ENCODE assay signal across 8 mouse cellular contexts in genomic region chr11:17750345-17750744, GRCm38 (mm10).
DNase-seq lines count a peak whose midpoint lies in the region; ATAC-seq and TF ChIP-seq lines count a peak whose summit lies in the region.

No protein-coding gene starts in this region.

- ATAC-seq in limb, embryonic 13.5 days (ENCODE audit: low FRiP score, low read depth), result 0 out of 2 replicates have a peak, but pooled peaks have one; percentile 15
- peak; percentile 83; the same call in 1 of the 2 replicates for ATAC-seq in embryonic facial prominence, embryonic 12.5 days (ENCODE audit: insufficient number of reproducible peaks, insufficient read depth, low FRiP score, low TSS enrichment)
- peak; percentile 62 for ATAC-seq in intestine, embryonic 15.5 days
- no peak for ATAC-seq in midbrain, postnatal 0 days (ENCODE audit: low FRiP score)
- ATAC-seq in liver, postnatal 0 days, result no peak

- TF ChIP-seq CTCF in midbrain, postnatal 0 days (IDR thresholded peaks at IDR 0.05), result no peak
- no peak for TF ChIP-seq CTCF in liver, postnatal 0 days (IDR thresholded peaks at IDR 0.05; ENCODE audit: low read depth)

- H3K36me3 ChIP-seq in limb, embryonic 13.5 days, result no peaks in the 10 kb centered on the region
- H3K36me3 ChIP-seq in limb, embryonic 10.5 days, result no peaks in the 10 kb centered on the region
- no peaks in the 10 kb centered on the region for H3K36me3 ChIP-seq in embryonic facial prominence, embryonic 12.5 days
- H3K36me3 ChIP-seq in intestine, embryonic 15.5 days, result no peaks in the 10 kb centered on the region
- no peaks in the 10 kb centered on the region for H3K36me3 ChIP-seq in midbrain, postnatal 0 days (ENCODE audit: insufficient read depth, low read length)
- no peaks in the 10 kb centered on the region for H3K36me3 ChIP-seq in liver, postnatal 0 days (replicated peaks; ENCODE audit: insufficient read depth, low read length)

- TF ChIP-seq EP300 in liver, postnatal 0 days (IDR thresholded peaks at IDR 0.05; ENCODE audit: low read depth), result no peak

- 0 out of 2 replicates have a peak, but pooled peaks cover 5% of the 10 kb centered on the region for H3K4me1 ChIP-seq in limb, embryonic 13.5 days
- peaks cover 6% of the 10 kb centered on the region; the same call in 1 of the 2 replicates for H3K4me1 ChIP-seq in limb, embryonic 10.5 days
- no peaks in the 10 kb centered on the region; the same call in 1 of the 2 replicates for H3K4me1 ChIP-seq in embryonic facial prominence, embryonic 12.5 days
- 0 out of 2 replicates have a peak, but pooled peaks cover 3% of the 10 kb centered on the region for H3K4me1 ChIP-seq in intestine, embryonic 15.5 days (replicated peaks)
- no peaks in the 10 kb centered on the region for H3K4me1 ChIP-seq in midbrain, postnatal 0 days (ENCODE audit: insufficient read depth, low read length)
- no peaks in the 10 kb centered on the region for H3K4me1 ChIP-seq in liver, postnatal 0 days (ENCODE audit: insufficient read depth)

- H3K27me3 ChIP-seq in limb, embryonic 13.5 days, result no peaks in the 10 kb centered on the region
- H3K27me3 ChIP-seq in limb, embryonic 10.5 days (ENCODE audit: low read depth, poor library complexity, severe bottlenecking), result no peaks in the 10 kb centered on the region
- H3K27me3 ChIP-seq in embryonic facial prominence, embryonic 12.5 days, result no peaks in the 10 kb centered on the region
- H3K27me3 ChIP-seq in intestine, embryonic 15.5 days (replicated peaks), result no peaks in the 10 kb centered on the region
- H3K27me3 ChIP-seq in midbrain, postnatal 0 days (ENCODE audit: insufficient read depth, low read length), result no peaks in the 10 kb centered on the region
- no peaks in the 10 kb centered on the region for H3K27me3 ChIP-seq in liver, postnatal 0 days (ENCODE audit: insufficient read depth, low read length)

- DNase-seq in limb, embryonic 10.5 days (ENCODE audit: low spot score), result no peak
- DNase-seq in midbrain, postnatal 0 days (ENCODE audit: low spot score), result peak; percentile 62
- no peak for DNase-seq in adrenal gland, adult 8-10 months
- DNase-seq in spleen, postnatal 14 days (ENCODE audit: low spot score in 2 of 2), result no peak
- no peak for DNase-seq in liver, postnatal 0 days

- H3K27ac ChIP-seq in limb, embryonic 13.5 days, result no peak overlapping the region
- H3K27ac ChIP-seq in limb, embryonic 10.5 days, result no peak overlapping the region
- 0 out of 2 replicates have a peak overlapping the region, but pooled peaks have one; percentile 42 for H3K27ac ChIP-seq in embryonic facial prominence, embryonic 12.5 days
- no peak overlapping the region for H3K27ac ChIP-seq in intestine, embryonic 15.5 days
- no peak overlapping the region for H3K27ac ChIP-seq in midbrain, postnatal 0 days (ENCODE audit: low read depth, low read length)
- no peak overlapping the region for H3K27ac ChIP-seq in liver, postnatal 0 days (ENCODE audit: low read depth)

- no peak overlapping the region for H3K9ac ChIP-seq in limb, embryonic 13.5 days
- no peak overlapping the region for H3K9ac ChIP-seq in embryonic facial prominence, embryonic 12.5 days
- no peak overlapping the region for H3K9ac ChIP-seq in intestine, embryonic 15.5 days
- H3K9ac ChIP-seq in midbrain, postnatal 0 days (replicated peaks; ENCODE audit: low read length, poor library complexity, severe bottlenecking), result no peak overlapping the region
- H3K9ac ChIP-seq in liver, postnatal 0 days (replicated peaks), result no peak overlapping the region

- H3K9me3 ChIP-seq in limb, embryonic 13.5 days, result no peaks in the 10 kb centered on the region
- no peaks in the 10 kb centered on the region for H3K9me3 ChIP-seq in limb, embryonic 10.5 days (replicated peaks)
- no peaks in the 10 kb centered on the region for H3K9me3 ChIP-seq in embryonic facial prominence, embryonic 12.5 days
- H3K9me3 ChIP-seq in intestine, embryonic 15.5 days, result no peaks in the 10 kb centered on the region
- H3K9me3 ChIP-seq in midbrain, postnatal 0 days (ENCODE audit: low read length), result no peaks in the 10 kb centered on the region
- no peaks in the 10 kb centered on the region for H3K9me3 ChIP-seq in liver, postnatal 0 days (ENCODE audit: low read length)

- no peak overlapping the region for H3K4me2 ChIP-seq in limb, embryonic 13.5 days (replicated peaks)
- no peak overlapping the region for H3K4me2 ChIP-seq in embryonic facial prominence, embryonic 12.5 days (replicated peaks)
- 0 out of 2 replicates have a peak overlapping the region, but pooled peaks have one; percentile 3 for H3K4me2 ChIP-seq in intestine, embryonic 15.5 days (replicated peaks)
- no peak overlapping the region for H3K4me2 ChIP-seq in midbrain, postnatal 0 days (ENCODE audit: low read depth, low read length, poor library complexity, severe bottlenecking)
- H3K4me2 ChIP-seq in liver, postnatal 0 days (ENCODE audit: low read depth, low read length), result no peak overlapping the region

- no peak overlapping the region for H3K4me3 ChIP-seq in limb, embryonic 13.5 days
- no peak overlapping the region for H3K4me3 ChIP-seq in limb, embryonic 10.5 days
- no peak overlapping the region for H3K4me3 ChIP-seq in embryonic facial prominence, embryonic 12.5 days
- H3K4me3 ChIP-seq in intestine, embryonic 15.5 days (replicated peaks), result no peak overlapping the region
- H3K4me3 ChIP-seq in midbrain, postnatal 0 days (ENCODE audit: low read depth, low read length), result no peak overlapping the region
- H3K4me3 ChIP-seq in liver, postnatal 0 days (ENCODE audit: low read depth, low read length), result no peak overlapping the region

- WGBS in limb, embryonic 13.5 days, result 19% methylated on average over 6 of the region's 6 CpGs
- WGBS in limb, embryonic 10.5 days, result 21% methylated on average over 6 of the region's 6 CpGs
- 33% methylated on average over 6 of the region's 6 CpGs for WGBS in embryonic facial prominence, embryonic 12.5 days
- 18% methylated on average over 6 of the region's 6 CpGs for WGBS in intestine, embryonic 15.5 days
- 33% methylated on average over 6 of the region's 6 CpGs for WGBS in midbrain, postnatal 0 days
- 47% methylated on average over 6 of the region's 6 CpGs for WGBS in liver, postnatal 0 days (ENCODE audit: insufficient replicate concordance)

Comparison
In these comparisons a context has a peak if more than half of its experiments do, and no peak if none do; other contexts are left out.
1. ATAC-seq: peak in limb, embryonic 13.5 days (single experiment), embryonic facial prominence, embryonic 12.5 days (single experiment) and intestine, embryonic 15.5 days (single experiment); none in midbrain, postnatal 0 days (single experiment) and liver, postnatal 0 days (single experiment).